Mouse (Mus musculus) neural tube, embryonic 15.5 days (tissue): ENCODE measurements at regions not wholly inside any gene's neighbourhood (a gene's known extent, or its start where the extent isn't known, plus 50 kb on each side); places are given as distances from the start of the nearest gene placed in this dataset.

Experiments used
- ATAC-seq: fragments of 200-750 bp; cut with Nextera tagmentation; 2 replicates; pipeline ENCODE4 v1.8.0; 2017; ENCODE audit warnings: mild to moderate bottlenecking, moderate TSS enrichment, moderate library complexity; ENCODE audit not compliant: low FRiP score
- H3K27ac ChIP-seq: fragments of 300-500 bp; sonication (generic); replicated peaks from 2 replicates; pipeline ENCODE4 v1.5.1; 2015; ENCODE audit warnings: mild to moderate bottlenecking, inconsistent platforms
- H3K27me3 ChIP-seq: fragments of 300-500 bp; sonication (generic); replicated peaks from 2 replicates; pipeline ENCODE4 v1.6.1; 2015; ENCODE audit warnings: inconsistent platforms
- H3K36me3 ChIP-seq: fragments of 300-500 bp; sonication (generic); 2 replicates; pipeline ENCODE4 v1.6.1; 2015; ENCODE audit warnings: inconsistent platforms
- H3K4me1 ChIP-seq: fragments of 300-500 bp; sonication (generic); 2 replicates; pipeline ENCODE4 v1.6.1; 2015; ENCODE audit warnings: inconsistent platforms
- H3K4me2 ChIP-seq: fragments of 300-500 bp; sonication (generic); 2 replicates; pipeline ENCODE4 v1.6.1; 2015; ENCODE audit warnings: inconsistent platforms, mild to moderate bottlenecking, moderate library complexity
- H3K4me3 ChIP-seq: fragments of 300-500 bp; sonication (generic); replicated peaks from 2 replicates; pipeline ENCODE4 v1.5.1; 2015; ENCODE audit warnings: mild to moderate bottlenecking, inconsistent platforms
- H3K9ac ChIP-seq: fragments of 300-500 bp; sonication (generic); replicated peaks from 2 replicates; pipeline ENCODE4 v1.6.1; 2015; ENCODE audit warnings: mild to moderate bottlenecking, inconsistent platforms
- H3K9me3 ChIP-seq: fragments of 300-500 bp; sonication (generic); replicated peaks from 2 replicates; pipeline ENCODE4 v1.6.1; 2016; ENCODE audit warnings: inconsistent platforms
- WGBS: fragments of 180-500 bp; shearing (Covaris S2); methylation state at CpG from one replicate; pipeline ENCODE4 v1.1.7; 2015; ENCODE audit warnings: mixed read lengths; 5-methylcytosine and 5-hydroxymethylcytosine counted together

DNA sequence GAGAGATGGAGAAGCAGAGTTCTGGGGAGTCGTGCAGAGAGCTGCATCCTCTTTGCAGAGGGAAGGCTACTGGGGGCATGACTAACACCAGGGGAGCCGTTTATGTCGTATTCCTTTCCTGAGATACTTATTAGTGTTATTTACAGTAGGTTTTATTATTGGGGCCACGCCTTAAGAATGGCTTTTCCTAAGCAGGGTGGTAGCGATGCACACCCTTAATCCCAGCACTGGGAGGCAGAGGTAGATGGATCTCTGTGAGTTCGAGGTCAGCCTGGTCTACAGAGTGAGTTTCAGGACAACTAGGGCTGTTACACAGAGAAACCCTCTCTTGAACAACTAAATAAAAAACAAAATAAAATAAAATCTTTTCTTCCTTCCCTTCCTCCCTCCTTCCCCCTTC, 212.6 kb downstream of the Enc1 start:
- Histone ChIP-seq H3K4me1 (peaks cover 11% of the 10 kb centered on the region), H3K27me3 (no peaks in the 10 kb centered on the region), H3K36me3 (no peaks in the 10 kb centered on the region), H3K9ac (no peak overlapping the region), H3K4me3 (no peak overlapping the region), H3K4me2 (no peak overlapping the region), H3K9me3 (no peaks in the 10 kb centered on the region), H3K27ac (no peak overlapping the region)
- WGBS, result 28% methylated on average over 6 of the region's 6 CpGs
- ATAC-seq, result no peak

DNA sequence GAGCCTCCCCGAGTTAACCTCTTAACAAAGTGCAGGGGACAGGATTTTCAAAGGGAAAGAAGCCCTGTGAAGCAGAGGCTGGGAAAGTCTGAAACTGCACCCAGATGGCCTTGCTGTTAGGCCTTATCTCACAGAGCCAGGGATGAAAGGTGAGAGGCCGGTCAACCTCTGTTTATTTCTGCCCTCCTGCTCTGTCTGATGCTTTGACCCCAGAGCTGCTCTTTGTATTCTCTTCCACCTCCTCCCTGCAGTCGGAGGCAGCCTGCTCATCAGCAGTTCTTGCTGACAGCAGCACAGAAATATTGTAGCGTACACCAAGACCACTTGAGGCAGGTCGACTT, 212.2 kb downstream of the Enc1 start:
- Histone ChIP-seq H3K27ac (no peak overlapping the region), H3K4me2 (no peak overlapping the region), H3K9ac (no peak overlapping the region), H3K4me3 (no peak overlapping the region), H3K27me3 (no peaks in the 10 kb centered on the region), H3K4me1 (peaks cover 11% of the 10 kb centered on the region), H3K9me3 (no peaks in the 10 kb centered on the region), H3K36me3 (no peaks in the 10 kb centered on the region)
- ATAC-seq, result no peak
- 18% methylated on average over 5 of the region's 5 CpGs for WGBS

DNA sequence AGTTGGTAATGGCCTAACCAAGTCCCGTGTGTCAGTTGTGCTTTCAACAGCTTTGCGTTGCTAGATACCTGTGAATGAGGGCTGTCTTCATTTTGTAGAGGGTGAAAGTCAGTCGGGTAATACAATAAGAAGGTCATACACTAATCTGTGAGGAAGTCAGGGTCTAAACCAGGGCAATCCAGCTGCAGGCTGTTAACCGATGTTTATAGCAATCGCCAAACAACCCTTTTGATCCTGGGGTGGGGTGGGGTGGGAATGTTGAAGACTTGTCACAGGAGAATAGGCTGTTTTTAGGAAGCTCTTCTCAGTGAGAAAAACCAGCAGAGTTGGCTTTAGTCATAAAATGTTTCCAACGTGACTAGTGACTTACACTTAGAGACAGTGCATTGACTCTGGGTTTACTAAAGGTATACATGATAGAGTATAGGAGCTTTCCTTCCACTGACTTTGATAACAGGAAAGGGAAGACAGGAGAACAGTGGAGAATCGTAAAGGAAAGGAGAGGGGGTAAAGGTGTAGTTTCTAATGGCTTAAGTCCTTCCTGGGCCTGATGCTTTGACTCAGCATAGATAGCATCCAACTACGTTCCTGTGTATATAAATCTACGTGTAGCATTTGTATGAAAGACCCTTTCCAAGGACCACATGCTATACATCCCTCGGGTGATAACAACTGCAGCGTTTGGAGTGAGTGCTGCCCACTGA, 211.6 kb downstream of the Enc1 start:
- WGBS, result 25% methylated on average over 11 of the region's 11 CpGs
- no peak overlapping the region for H3K4me3 ChIP-seq
- H3K9ac ChIP-seq, result no peak overlapping the region
- H3K27ac ChIP-seq, result no peak overlapping the region
- H3K9me3 ChIP-seq, result no peaks in the 10 kb centered on the region
- peaks cover 11% of the 10 kb centered on the region for H3K4me1 ChIP-seq
- H3K36me3 ChIP-seq, result no peaks in the 10 kb centered on the region
- no peaks in the 10 kb centered on the region for H3K27me3 ChIP-seq
- no peak overlapping the region for H3K4me2 ChIP-seq
- no peak for ATAC-seq

DNA sequence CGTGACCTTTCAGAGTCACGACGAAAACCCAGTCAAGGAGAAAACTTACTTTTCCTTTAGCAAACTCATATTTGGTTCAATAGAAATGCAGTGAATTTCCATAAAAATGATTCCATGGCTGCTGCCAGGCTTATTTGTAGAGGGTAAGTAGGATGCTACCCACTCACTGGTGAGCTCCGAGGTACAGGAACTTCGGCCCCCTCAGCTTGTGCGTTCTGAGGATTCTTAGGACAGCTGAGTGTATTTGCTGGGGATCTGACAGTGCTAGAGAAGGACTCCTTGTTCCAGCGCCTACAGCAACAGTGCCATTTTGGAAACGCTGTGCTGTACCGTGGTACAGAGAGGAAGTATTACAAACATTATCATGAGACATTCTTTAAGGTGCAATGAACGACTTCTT, 210.4 kb downstream of the Enc1 start:
- ATAC-seq, result no peak

DNA sequence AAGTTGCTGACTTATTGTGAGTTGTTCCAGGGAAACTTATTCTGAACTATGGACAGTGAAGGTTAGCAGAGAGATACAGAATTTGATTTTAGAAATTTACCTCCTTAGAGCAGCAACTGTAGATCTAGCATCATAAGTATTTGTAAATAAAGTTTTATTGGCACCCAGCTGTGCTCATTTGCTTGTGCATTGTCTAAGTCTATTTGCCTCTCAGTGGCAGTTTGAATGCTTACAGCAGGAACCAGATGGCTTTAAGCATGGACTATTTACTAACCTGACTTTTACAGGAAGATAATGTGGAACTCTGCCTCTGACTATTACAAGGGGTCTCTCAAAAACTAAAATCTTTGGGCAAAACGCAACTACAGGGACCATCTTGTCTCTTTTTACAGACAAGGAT, 207.2 kb downstream of the Enc1 start:
- H3K4me1 ChIP-seq, result peaks cover 4% of the 10 kb centered on the region
- no peak overlapping the region for H3K9ac ChIP-seq
- ATAC-seq, result no peak
- no peak overlapping the region for H3K4me2 ChIP-seq
- H3K27me3 ChIP-seq, result no peaks in the 10 kb centered on the region
- no peak overlapping the region for H3K27ac ChIP-seq
- no peaks in the 10 kb centered on the region for H3K36me3 ChIP-seq
- H3K4me3 ChIP-seq, result no peak overlapping the region
- 86% methylated on average over 1 of the region's 1 CpGs for WGBS
- no peaks in the 10 kb centered on the region for H3K9me3 ChIP-seq

More for the DNA sequence above, 210.4 kb downstream of the Enc1 start:
- no peak overlapping the region for H3K4me2 ChIP-seq
- peaks cover 11% of the 10 kb centered on the region for H3K4me1 ChIP-seq
- no peaks in the 10 kb centered on the region for H3K36me3 ChIP-seq
- no peak overlapping the region for H3K9ac ChIP-seq
- no peaks in the 10 kb centered on the region for H3K9me3 ChIP-seq
- no peaks in the 10 kb centered on the region for H3K27me3 ChIP-seq
- no peak overlapping the region for H3K27ac ChIP-seq
- WGBS, result 86% methylated on average over 10 of the region's 10 CpGs
- no peak overlapping the region for H3K4me3 ChIP-seq

DNA sequence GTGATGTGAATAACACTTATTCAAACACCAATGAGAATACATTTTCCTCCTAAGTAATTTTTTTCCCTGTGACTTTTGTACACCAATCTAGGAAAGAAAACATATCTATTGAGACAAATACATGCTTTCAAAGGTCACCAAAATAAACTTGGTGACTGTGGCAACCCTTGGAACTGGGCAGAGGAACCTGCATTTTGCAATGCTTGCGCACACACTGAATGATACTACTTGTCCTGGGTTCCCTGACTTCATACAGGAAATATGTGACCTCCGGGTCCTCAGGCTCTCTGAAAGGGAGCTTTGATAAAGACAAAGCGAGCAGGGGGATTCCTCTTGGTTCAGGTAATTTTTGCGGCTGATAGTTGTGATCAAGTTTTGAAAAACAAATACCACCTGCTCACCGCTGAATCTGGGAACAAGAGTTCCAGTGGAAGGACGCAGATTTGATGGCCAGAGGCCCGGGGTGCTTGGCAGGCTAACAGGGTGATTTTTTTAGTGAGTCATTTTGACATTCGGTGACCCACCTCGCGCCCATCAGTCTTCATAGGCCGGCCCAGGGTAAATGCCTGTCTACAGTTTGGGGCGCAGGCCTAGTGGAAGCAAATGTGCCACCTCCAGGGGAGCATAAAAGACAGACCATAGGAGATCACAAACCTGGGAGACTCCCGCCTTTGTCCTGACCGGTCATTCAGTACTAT, 203.0 kb downstream of the Enc1 start:
- Histone ChIP-seq H3K4me2 (no peak overlapping the region), H3K9me3 (no peaks in the 10 kb centered on the region), H3K27me3 (no peaks in the 10 kb centered on the region), H3K27ac (no peak overlapping the region), H3K9ac (no peak overlapping the region), H3K4me3 (no peak overlapping the region), H3K4me1 (peaks cover 22% of the 10 kb centered on the region), H3K36me3 (no peaks in the 10 kb centered on the region)
- 82% methylated on average over 14 of the region's 14 CpGs for WGBS
- ATAC-seq, result no peak

DNA sequence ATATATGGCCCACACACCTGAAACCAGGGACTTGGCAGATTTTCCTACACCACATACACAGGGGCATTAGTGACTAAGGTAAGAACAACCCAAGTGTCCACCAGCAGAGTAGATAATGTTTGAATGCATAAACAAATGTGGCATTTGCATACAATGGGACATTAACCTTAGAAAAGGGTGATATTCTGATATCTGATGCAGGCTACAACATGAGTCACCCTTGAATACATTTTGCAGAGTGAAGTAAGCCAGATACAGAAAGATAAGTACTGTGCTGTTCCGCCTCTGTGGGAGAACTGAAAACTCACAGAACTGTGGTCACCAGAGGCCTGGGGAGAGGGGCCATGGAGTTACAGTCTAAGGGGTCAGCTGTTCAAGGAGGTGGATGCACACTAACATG, 201.9 kb downstream of the Enc1 start:
- Histone ChIP-seq H3K4me2 (no peak overlapping the region), H3K9me3 (no peaks in the 10 kb centered on the region), H3K4me3 (no peak overlapping the region), H3K4me1 (peaks cover 29% of the 10 kb centered on the region), H3K36me3 (no peaks in the 10 kb centered on the region), H3K27me3 (no peaks in the 10 kb centered on the region), H3K27ac (no peak overlapping the region), H3K9ac (no peak overlapping the region)
- ATAC-seq, result no peak
- WGBS, result 86% methylated on average over 1 of the region's 1 CpGs

DNA sequence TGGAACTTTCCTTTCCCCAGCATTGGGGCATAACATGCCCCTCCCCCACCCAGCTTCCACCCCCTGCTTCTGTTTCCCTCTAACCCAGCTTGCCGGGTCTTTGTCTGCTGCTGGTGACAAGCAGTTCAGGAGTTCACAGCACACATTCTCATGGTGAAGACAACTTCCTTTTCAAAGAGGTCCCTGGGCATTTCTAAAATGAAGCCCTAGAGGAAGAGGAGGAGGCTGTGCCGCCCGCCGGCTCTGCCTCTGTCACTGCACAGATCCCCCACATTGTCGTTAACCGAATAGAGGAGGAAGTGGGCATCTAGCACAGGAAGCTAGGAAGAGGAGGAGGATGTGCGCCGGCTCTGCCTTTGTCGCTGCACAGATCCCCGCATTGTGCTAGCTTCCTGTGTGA, 201.4 kb downstream of the Enc1 start:
- 22% methylated on average over 10 of the region's 10 CpGs for WGBS
- no peaks in the 10 kb centered on the region for H3K9me3 ChIP-seq
- no peak overlapping the region for H3K9ac ChIP-seq
- H3K36me3 ChIP-seq, result no peaks in the 10 kb centered on the region
- no peaks in the 10 kb centered on the region for H3K27me3 ChIP-seq
- H3K4me3 ChIP-seq, result no peak overlapping the region
- peaks cover 30% of the 10 kb centered on the region for H3K4me1 ChIP-seq
- H3K4me2 ChIP-seq, result peak overlapping the region; percentile 11; the same call in 1 of the 2 replicates
- ATAC-seq, result no peak
- peak overlapping the region; percentile 6 for H3K27ac ChIP-seq

DNA sequence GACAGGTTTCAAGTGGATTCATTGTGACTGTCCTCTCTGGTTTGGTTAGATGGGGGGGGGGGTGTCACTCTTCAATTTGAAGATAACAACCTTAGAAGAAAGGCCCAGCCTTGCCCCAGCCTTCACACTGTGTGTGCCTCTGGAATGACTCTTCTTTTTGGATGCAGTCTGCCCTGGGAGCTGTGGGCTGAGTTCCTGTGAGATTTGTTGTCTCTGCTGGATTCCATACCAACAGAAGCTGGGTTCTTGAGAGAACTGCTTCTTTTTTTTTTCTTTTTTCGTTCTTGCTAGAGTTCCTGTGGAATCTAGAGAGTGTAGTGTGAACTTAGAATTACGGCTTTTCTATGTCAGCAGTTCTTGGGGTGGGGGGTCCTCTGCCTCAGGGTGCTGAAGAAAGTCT, 200.9 kb downstream of the Enc1 start:
- no peak overlapping the region for H3K4me3 ChIP-seq
- peak overlapping the region; percentile 6; the same call in 1 of the 2 replicates for H3K27ac ChIP-seq
- no peak for ATAC-seq
- H3K9me3 ChIP-seq, result no peaks in the 10 kb centered on the region
- H3K36me3 ChIP-seq, result no peaks in the 10 kb centered on the region
- no peaks in the 10 kb centered on the region for H3K27me3 ChIP-seq
- no peak overlapping the region for H3K4me2 ChIP-seq
- H3K4me1 ChIP-seq, result peaks cover 35% of the 10 kb centered on the region
- H3K9ac ChIP-seq, result no peak overlapping the region
- WGBS, result 55% methylated on average over 2 of the region's 2 CpGs

DNA sequence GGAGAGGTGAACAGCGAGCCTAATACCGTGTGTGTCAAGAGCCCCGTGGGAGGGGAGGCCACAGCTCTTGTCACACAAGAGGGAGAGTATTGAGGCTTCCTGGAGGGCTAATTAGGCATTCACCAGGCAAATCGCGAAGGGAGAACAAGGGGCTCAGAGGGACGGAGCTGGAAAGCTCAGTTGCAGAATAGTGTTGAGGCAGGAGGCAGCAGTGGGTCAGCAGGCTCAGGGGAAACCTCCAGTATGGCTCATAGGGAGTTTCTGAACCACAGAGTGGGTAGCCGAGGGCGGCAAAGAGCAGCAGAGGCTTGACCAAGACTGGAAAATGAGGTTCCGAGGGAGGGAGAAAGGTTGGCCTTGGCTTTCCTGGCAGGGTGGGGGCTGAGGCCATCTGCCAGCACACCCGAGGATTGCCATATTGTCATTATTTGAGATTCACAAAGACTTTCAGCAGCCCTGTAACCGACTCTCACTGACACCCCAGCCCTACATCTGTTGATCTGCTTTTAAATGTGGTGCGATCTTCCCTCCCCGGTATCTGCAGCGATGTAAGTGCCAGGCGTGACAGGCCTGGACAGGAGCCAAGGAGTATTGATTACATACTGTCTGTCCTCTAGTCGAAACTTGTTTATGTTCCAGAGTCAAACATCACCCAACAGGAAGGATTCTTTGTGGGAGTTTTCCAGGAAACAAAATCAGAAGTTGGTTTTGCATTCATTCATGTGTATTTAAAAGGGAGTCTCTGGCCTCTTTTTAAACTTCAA, 198.5 kb downstream of the Enc1 start:
- no peak overlapping the region for H3K9ac ChIP-seq
- H3K9me3 ChIP-seq, result no peaks in the 10 kb centered on the region
- 9% methylated on average over 16 of the region's 16 CpGs for whole genome bisulfite sequencing
- peak overlapping the region; percentile 39 for H3K4me2 ChIP-seq
- peak overlapping the region; percentile 66 for H3K27ac ChIP-seq
- no peaks in the 10 kb centered on the region for H3K27me3 ChIP-seq
- no peak overlapping the region for H3K4me3 ChIP-seq
- H3K4me1 ChIP-seq, result peaks cover 59% of the 10 kb centered on the region
- no peaks in the 10 kb centered on the region for H3K36me3 ChIP-seq
- ATAC-seq, result no peak

DNA sequence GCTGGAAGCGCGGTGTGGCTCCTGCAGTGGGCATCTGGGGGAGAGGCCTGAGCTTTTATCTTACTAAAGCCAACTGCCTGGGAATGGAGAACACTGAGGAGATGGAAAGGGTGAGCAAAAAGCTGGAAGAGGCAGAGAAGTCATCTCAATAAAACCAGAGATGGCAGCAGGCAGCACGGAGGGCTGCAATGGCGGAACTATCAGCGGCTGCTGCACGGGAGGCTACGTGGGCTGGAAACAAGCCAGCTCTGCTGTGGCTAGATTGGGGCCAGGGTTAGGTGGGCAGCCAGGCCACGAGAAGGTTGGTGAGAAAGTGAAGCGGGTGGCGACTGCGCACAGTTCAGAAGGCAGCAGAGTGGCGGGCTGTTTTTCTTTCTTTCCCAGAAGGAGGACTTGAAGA, 197.8 kb downstream of the Enc1 start:
- Histone ChIP-seq H3K27me3 (no peaks in the 10 kb centered on the region), H3K27ac (peak overlapping the region; percentile 66), H3K4me1 (peaks cover 63% of the 10 kb centered on the region), H3K36me3 (no peaks in the 10 kb centered on the region), H3K9me3 (no peaks in the 10 kb centered on the region), H3K9ac (no peak overlapping the region; the same call in 1 of the 2 replicates), H3K4me2 (peak overlapping the region; percentile 39), H3K4me3 (no peak overlapping the region)
- WGBS, result 23% methylated on average over 12 of the region's 12 CpGs
- no peak for ATAC-seq

DNA sequence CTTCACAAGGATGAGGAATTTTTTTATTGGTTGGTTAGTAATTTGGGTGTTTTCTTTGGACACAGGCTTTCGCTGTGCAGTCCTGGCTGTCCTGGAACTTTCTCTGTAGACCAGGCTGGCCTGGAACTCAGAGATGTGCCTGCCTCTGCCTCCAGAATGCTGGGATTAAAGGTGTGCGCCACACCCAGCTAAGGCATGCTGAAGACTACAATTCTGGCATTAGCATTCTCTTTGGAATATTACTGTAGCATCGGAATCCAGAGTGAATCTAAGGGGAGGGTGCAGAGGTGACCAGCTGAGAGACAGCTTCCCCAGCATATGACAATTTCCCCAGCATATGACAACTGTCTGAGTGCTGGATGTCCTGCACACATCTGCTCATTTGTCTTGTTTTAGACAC, 197.4 kb downstream of the Enc1 start:
- no peak for ATAC-seq
- WGBS, result 88% methylated on average over 3 of the region's 3 CpGs

More for the DNA sequence above, 197.4 kb downstream of the Enc1 start:
- Histone ChIP-seq H3K4me2 (peak overlapping the region; percentile 39; the same call in 1 of the 2 replicates), H3K36me3 (no peaks in the 10 kb centered on the region), H3K9ac (no peak overlapping the region), H3K27me3 (no peaks in the 10 kb centered on the region), H3K4me3 (no peak overlapping the region), H3K4me1 (peaks cover 63% of the 10 kb centered on the region), H3K9me3 (no peaks in the 10 kb centered on the region), H3K27ac (peak overlapping the region; percentile 66; the same call in 1 of the 2 replicates)
